Mouse (Mus musculus) E14TG2a.4 (cell line): ENCODE data around the gene Dgki.

Experiments used
- CTCF ChIP-seq: conservative IDR thresholded peaks from 2 replicates; pipeline ENCODE4 v1.5.1; 2014; ENCODE audit warnings: low read length
- NANOG ChIP-seq: IDR thresholded peaks from 2 replicates; pipeline ENCODE4 v1.6.1; 2014; ENCODE audit warnings: borderline replicate concordance, low read length, mixed read lengths
- POU5F1 ChIP-seq: IDR thresholded peaks from 2 replicates; pipeline ENCODE4 v1.6.1; 2014; ENCODE audit warnings: low read length, borderline replicate concordance

- TF ChIP-seq CTCF, result no peak
- no peak for TF ChIP-seq NANOG
- TF ChIP-seq POU5F1, result no peak
These were observed 236.7 kb downstream of the Dgki start for GRCm38 (mm10) chr6:37063266-37063665.
